Mouse (Mus musculus) WW6 (cell line): ENCODE measurements around the gene Pou6f2.

ENCODE experiments used
- DNase-seq: peaks from one replicate; pipeline ENCODE4 v3.0.0-alpha.2; 2013; ENCODE audit warnings: low read depth, low spot score

The Pou6f2 gene

GRCm38 (mm10) chr13:18218566-18219234 is 178.8 kb downstream of the Pou6f2 start:
- peak; percentile 31 for DNase-seq

GRCm38 (mm10) chr13:18211242-18211641 is 186.2 kb downstream of the Pou6f2 start:
- DNase-seq = no peak

DNA sequence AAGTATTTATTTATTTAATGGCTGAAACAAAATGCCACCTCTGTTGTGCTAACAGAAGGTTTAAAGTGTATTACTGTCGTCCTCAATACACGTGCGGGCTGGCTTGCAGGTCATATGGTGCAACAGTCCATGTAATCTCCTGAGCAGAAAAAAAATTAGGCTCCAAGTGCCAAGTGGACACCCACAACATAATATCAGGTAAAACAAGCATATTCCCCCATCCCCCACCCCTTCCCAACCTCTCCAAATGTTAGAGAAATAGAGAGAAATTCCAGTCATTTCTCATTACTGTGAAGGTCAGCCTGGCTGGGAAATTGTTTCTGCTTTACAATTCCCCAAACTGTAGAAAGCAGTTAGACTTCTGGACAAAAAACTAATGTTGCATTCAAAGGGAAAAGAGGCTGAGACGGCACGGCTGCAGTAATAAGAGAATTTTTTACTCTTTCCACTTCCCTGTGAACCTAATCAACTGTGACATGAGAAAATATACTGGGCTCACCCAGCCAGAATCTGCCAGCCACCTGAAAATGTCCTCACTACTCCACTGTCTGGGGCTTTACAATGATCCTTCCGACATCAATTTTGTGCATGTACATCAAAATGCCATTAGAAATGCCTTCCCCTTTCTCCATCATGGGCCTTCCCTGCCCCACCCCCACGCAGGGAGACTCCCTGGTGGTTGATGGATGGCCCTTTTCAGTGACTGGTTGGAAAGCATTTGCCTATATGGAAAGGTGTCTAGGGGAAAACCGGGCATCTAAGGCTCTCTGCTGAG is 192.8 kb downstream of the Pou6f2 start:
- DNase-seq = no peak

GRCm38 (mm10) chr13:18174003-18174402 is 223.5 kb downstream of the Pou6f2 start:
- peak; percentile 5 for DNase-seq

DNA sequence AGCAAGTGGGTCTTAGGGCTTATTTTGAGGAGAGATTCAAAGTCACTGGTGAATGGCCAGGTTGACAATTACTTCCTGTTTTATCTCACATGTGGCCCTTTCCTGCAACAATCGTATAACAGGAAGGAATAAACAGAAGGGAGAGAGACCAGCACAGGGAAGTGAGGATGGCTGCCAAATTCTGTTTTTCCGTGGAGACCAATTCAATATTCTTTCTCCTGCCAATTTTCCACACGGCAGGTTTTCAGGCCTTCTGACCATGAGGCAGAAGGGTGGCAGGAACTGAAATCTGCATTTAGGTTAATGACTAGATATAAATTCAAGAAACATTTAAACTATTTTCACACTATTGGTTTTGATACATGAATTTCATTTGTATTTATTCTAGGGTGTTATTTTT is 224.5 kb downstream of the Pou6f2 start:
- no peak for DNase-seq

GRCm38 (mm10) chr13:18172334-18172733 is 225.2 kb downstream of the Pou6f2 start:
- no peak for DNase-seq

- no peak for DNase-seq
Observed at GRCm38 (mm10) chr13:18164182-18164581, 233.3 kb downstream of the Pou6f2 start.

- DNase-seq = no peak
Observed at GRCm38 (mm10) chr13:18160566-18160965, 236.9 kb downstream of the Pou6f2 start.

GRCm38 (mm10) chr13:18153949-18154582 is 243.4 kb downstream of the Pou6f2 start:
- no peak for DNase-seq

DNA sequence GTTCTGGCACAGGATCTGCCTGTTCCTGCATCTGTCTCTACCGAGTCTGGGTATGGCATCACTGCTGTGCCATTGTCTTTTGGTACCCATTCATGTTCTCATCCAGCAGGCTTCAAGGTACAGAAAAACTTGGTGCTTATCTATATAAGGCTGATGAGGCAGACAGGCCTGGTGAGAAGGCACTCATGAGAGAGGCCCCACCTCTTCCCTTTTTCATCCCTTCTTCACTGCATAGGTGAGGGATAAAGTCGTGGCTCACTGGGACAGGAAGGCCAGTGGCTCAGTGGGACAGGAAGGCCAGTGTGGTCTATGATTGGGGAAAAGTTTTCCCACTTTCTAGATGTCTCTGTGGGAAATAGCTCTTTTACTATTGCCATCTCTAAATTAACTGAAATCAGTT is 263.8 kb downstream of the Pou6f2 start:
- no peak for DNase-seq

DNA sequence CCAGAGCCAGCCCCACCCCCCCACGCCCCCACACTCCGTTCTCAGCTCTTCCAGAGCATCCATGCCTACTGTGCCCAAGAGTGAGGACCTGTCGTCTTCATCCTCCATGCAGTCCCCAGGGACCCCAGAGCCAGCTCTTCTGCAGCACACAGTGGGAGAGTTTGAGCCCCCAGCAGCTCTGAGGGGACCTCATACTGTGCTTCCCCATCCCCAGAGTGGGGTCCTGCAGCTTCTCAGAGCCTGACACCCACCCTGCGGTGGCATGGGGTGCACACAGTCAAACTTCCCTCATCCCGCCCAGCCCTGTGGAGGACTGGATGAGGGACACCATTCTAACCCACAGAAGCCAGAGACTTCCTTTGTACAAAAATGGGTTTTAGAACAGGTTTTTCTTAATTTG is 264.3 kb downstream of the Pou6f2 start:
- no peak for DNase-seq

DNA sequence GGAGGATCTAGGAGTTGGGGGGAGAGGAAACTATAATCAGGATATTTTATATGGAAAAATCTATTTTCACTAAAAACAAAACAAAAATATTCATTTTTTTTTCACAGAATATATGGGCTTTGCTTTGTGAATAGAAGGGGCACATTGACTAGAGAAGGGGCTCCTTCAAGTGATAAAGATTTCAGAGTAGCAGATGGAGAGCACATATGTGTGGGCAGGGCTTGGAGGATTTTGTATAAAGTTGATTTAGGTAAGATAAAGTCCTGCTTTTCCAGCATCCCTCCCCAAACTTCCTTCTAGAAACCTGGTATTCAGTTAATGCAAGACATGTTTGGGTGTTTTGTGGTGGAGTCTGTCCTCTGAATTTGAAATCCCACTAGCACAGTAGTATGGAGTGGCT is 266.2 kb downstream of the Pou6f2 start:
- no peak for DNase-seq

DNA sequence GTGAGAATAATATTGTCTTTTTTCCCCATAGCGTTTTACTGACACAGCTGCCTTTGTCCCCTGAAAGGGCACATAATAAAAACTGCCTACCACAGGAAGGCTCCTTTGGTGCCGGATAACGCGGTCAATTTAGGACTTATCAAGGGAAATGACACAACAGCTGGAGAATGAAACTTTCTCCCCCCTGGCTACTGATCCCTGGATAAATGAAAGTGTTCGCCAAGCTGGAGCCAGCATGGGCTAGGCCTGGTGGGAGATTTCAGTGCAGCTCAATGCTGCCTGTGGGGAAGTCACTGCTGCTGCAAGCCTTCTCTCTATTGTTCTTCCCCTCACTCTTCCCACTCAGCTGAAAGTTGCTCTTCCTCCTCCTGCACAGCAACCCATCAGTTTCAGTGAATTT is 267.8 kb downstream of the Pou6f2 start:
- DNase-seq = no peak

DNA sequence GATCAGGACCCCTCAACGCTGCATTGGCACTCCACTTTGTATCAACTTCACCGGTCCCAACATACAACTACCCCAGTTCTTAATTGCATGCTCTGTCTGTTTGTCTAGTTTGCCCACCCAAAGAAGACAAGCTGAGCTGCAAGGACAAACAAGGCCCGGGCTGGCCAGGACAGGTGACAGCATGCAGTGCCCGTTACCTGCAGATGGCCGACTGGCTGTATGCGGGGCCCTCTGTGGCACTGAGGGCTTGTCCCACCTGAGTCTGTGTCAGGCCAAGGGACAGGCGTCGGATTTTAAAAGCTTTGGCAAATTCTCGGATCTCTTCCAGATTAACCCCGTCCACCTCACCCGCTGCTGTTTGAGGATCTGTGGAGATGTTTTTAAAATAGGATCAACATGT is 268.7 kb downstream of the Pou6f2 start:
- DNase-seq = no peak

- DNase-seq = no peak
Observed at GRCm38 (mm10) chr13:18128053-18128452, 269.4 kb downstream of the Pou6f2 start.

GRCm38 (mm10) chr13:18126111-18126510 is 271.4 kb downstream of the Pou6f2 start:
- DNase-seq = no peak

- no peak for DNase-seq
Observed at GRCm38 (mm10) chr13:18125226-18126000, 272.1 kb downstream of the Pou6f2 start.

DNA sequence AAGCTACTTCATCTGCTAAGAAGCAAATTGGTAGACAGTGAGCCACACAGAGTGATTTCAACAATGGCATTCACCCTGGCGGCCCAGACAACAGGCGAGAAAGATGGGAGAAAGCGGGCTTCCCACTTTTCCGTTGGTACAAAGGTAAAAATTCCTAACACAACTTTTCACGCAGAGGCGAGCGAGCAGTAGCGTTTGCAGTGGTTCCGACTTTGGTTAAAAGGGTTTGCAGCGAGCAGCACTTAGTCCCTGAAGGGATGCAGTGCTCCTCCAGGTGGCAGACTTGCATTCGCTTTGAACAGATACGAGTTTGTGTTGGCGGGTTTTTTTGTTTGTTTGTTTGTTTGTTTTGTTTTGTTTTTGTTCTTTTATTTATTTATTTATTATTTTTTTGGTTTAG is 273.1 kb downstream of the Pou6f2 start:
- DNase-seq = no peak

- no peak for DNase-seq
Observed at GRCm38 (mm10) chr13:18120406-18120805, 277.1 kb downstream of the Pou6f2 start.

DNA sequence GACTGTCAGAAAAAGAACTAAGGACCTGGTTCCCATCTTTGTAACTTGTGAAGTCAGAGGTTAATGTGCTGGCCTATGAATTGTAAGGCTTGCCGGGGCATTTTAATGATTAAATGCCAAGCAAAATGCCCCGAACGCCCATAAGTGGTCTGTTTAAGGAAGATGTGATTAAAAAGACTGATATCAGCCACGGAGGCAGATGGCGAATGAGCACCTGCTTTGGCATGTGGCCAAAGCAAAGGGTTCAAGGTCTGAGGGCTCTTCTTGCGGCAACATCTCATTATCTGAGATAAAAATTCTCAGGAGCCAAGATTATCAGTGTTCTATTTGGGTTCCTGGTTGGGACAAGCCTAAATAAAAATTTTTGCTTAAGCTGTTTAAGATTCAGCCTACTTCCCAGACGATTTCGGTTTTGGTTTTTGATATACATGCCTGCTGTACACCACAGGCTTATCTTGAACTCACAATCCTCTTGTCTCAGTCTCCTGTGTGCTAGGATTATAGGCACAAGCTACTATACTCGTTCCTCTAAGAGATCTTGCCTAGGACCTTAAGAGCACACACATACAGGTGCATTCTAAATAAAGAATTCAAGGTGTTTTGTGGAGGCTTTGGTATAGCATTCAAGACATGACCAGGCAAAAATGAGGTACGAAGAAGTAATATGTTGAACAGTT is 315.9 kb downstream of the Pou6f2 start:
- no peak for DNase-seq
